Mouse (Mus musculus): ENCODE results near the gene Defb22.

Gene Defb22

GRCm38 (mm10) chr2:152438963-152439362 is 51.0 kb downstream of the Defb22 start:
- DNase-seq: no peak

- DNase-seq: peak; percentile 83
Observed at GRCm38 (mm10) chr2:152436983-152437860, 52.7 kb downstream of the Defb22 start.

DNA sequence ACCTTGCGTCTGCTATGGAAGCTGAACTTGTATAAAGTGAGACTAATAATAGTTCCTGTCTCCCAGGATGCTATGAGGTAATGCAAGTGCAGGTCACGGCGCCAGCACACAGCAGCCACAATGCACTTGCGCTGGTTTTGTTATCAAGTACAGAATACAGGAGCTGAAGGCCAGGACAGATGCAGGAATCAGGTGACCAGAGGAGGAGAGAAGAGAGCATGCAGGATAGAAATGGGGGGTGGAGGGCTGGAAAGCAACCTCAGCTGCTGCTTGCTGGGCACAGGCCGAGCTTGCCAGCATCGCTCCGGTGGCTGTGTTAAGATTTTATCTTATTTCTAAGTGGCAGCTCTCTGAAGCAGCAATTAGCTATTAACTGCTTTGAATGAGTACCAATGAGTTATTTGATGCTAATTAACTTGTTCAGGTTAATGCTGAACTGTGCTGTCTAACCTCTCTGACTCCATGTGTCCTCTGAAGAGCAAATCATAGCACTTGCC is 53.5 kb downstream of the Defb22 start:
- no peak for DNase-seq
